Mouse (Mus musculus) embryonic facial prominence, embryonic 13.5 days (tissue): ENCODE data around the gene Atf6. TPM values are rescaled to one million over a fixed set of nuclear protein-coding genes. Genes with fewer than 3 reads are reported as not detected.

ENCODE experiments used
- ATAC-seq: fragments of 200-750 bp; cut with Nextera tagmentation; 2 replicates; pipeline ENCODE4 v1.8.0; 2017; ENCODE audit warnings: low read depth; ENCODE audit not compliant: insufficient number of reproducible peaks, insufficient read depth, low FRiP score, low TSS enrichment
- H3K27ac ChIP-seq: fragments of 300-500 bp; sonication (generic); 2 replicates; pipeline ENCODE4 v1.5.1; 2015; ENCODE audit warnings: moderate library complexity, mild to moderate bottlenecking, inconsistent platforms
- H3K27me3 ChIP-seq: fragments of 300-500 bp; sonication (generic); 2 replicates; pipeline ENCODE4 v1.6.1; 2015; ENCODE audit warnings: mild to moderate bottlenecking, inconsistent platforms
- H3K36me3 ChIP-seq: fragments of 300-500 bp; sonication (generic); 2 replicates; pipeline ENCODE4 v1.6.1; 2015; ENCODE audit warnings: mild to moderate bottlenecking, inconsistent platforms
- H3K4me1 ChIP-seq: fragments of 300-500 bp; sonication (generic); 2 replicates; pipeline ENCODE4 v1.6.1; 2015; ENCODE audit warnings: inconsistent platforms
- H3K4me2 ChIP-seq: fragments of 300-500 bp; sonication (generic); 2 replicates; pipeline ENCODE4 v1.6.1; 2015; ENCODE audit warnings: moderate library complexity, mild to moderate bottlenecking, inconsistent platforms
- H3K4me3 ChIP-seq: fragments of 300-500 bp; sonication (generic); 2 replicates; pipeline ENCODE4 v1.5.1; 2015; ENCODE audit warnings: mild to moderate bottlenecking, inconsistent platforms
- H3K9ac ChIP-seq: fragments of 300-500 bp; sonication (generic); 2 replicates; pipeline ENCODE4 v1.6.1; 2015; ENCODE audit warnings: mild to moderate bottlenecking, inconsistent platforms
- H3K9me3 ChIP-seq: fragments of 300-500 bp; sonication (generic); 2 replicates; pipeline ENCODE4 v1.6.1; 2016; ENCODE audit warnings: inconsistent platforms
- WGBS: fragments of 180-500 bp; shearing (Covaris S2); methylation state at CpG from one replicate; pipeline ENCODE4 v1.1.7; 2015; ENCODE audit warnings: mixed read lengths; 5-methylcytosine and 5-hydroxymethylcytosine counted together
- polyA plus RNA-seq: library from polyadenylated mRNA; unstranded; fragments of >200 nt; fragmentation: Nextera tagmentation; extraction: Ambion mirVana; gene quantifications from 2 replicates; pipeline ENCODE4 v1.2.1, GENCODE M21; 2015

Gene Atf6
- polyA plus RNA-seq, 1 experiment from 2014 or later, result 7.3 TPM

GRCm38 (mm10) chr1:170700496-170701027 lies 167.0 kb downstream of the Atf6 start:
- Histone ChIP-seq H3K9ac (no peak overlapping the region), H3K4me1 (peaks cover 18% of the 10 kb centered on the region), H3K36me3 (no peaks in the 10 kb centered on the region), H3K27ac (peak overlapping the region; percentile 44; the same call in 1 of the 2 replicates), H3K9me3 (no peaks in the 10 kb centered on the region), H3K4me2 (no peak overlapping the region), H3K4me3 (no peak overlapping the region), H3K27me3 (no peaks in the 10 kb centered on the region)
- no peak for ATAC-seq
- WGBS, result 65% methylated on average over 3 of the region's 3 CpGs

DNA sequence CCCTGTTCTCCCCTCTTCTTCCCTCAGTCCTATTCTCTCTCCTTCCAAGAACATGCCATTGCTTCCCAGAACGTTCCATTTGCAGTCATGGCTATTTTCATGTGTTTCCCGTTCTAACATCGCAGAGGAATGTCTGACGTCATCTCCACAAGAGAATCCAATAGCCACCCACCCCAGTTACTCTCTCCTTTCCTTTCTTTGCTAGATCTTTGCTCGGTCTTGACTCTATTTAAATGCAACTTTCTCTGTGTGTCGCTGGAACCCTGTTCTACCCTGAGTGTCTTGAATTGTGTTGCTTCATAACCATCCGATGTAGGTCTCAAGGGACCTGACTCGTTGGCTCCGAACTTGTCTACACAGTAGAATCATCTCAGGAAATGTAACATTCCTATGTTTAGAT lies 168.0 kb downstream of the Atf6 start:
- Histone ChIP-seq H3K27me3 (no peaks in the 10 kb centered on the region), H3K4me3 (no peak overlapping the region), H3K4me2 (no peak overlapping the region), H3K9ac (no peak overlapping the region), H3K4me1 (peaks cover 21% of the 10 kb centered on the region), H3K9me3 (no peaks in the 10 kb centered on the region), H3K27ac (no peak overlapping the region), H3K36me3 (no peaks in the 10 kb centered on the region)
- ATAC-seq, result no peak
- 69% methylated on average over 9 of the region's 9 CpGs for WGBS

- Histone ChIP-seq H3K27ac (no peak overlapping the region), H3K9ac (no peak overlapping the region), H3K4me2 (no peak overlapping the region), H3K27me3 (no peaks in the 10 kb centered on the region), H3K36me3 (no peaks in the 10 kb centered on the region), H3K4me3 (no peak overlapping the region), H3K9me3 (no peaks in the 10 kb centered on the region), H3K4me1 (peaks cover 21% of the 10 kb centered on the region)
- ATAC-seq, result no peak
- 86% methylated on average over 3 of the region's 3 CpGs for whole genome bisulfite sequencing
Measured at GRCm38 (mm10) chr1:170698771-170699170, 168.8 kb downstream of the Atf6 start.

DNA sequence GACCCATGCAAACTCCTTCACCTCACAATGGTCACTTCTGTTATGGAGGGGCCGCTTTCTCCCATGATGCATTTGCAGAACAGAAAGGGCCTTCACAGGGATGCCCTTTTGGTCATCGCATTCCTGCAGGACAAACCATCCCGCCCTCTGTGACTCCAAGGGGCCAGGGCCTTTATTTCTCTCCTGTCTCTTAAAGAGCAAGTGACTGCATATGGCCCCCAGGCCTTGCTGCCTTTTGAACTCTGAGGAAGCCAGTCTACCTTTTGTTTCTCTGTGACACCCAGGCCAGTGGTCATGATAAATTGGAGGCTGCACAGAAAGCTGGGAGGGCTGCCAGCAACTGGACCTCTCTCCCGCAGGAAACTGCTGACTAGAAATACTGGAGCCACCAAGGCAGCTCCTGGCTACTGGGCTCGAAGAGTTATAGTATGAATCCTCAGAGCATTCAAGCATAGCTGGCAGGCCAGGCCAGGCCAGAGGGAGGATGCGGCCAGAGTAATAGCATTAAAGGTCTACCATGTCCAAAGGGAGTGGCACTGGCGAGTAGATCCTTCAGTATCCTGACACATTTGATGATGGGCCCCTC lies 169.7 kb downstream of the Atf6 start:
- Histone ChIP-seq H3K4me1 (peaks cover 21% of the 10 kb centered on the region), H3K9me3 (no peaks in the 10 kb centered on the region), H3K36me3 (no peaks in the 10 kb centered on the region), H3K4me2 (no peak overlapping the region), H3K27ac (no peak overlapping the region), H3K27me3 (no peaks in the 10 kb centered on the region), H3K9ac (no peak overlapping the region), H3K4me3 (no peak overlapping the region)
- 78% methylated on average over 7 of the region's 7 CpGs for whole genome bisulfite sequencing
- no peak for ATAC-seq

- Histone ChIP-seq H3K9me3 (no peaks in the 10 kb centered on the region), H3K4me2 (no peak overlapping the region), H3K36me3 (no peaks in the 10 kb centered on the region), H3K4me3 (no peak overlapping the region), H3K9ac (no peak overlapping the region), H3K4me1 (peaks cover 21% of the 10 kb centered on the region), H3K27ac (no peak overlapping the region), H3K27me3 (no peaks in the 10 kb centered on the region)
- WGBS, result 95% methylated on average over 8 of the region's 8 CpGs
- ATAC-seq, result no peak
Measured at GRCm38 (mm10) chr1:170696996-170697395, 170.6 kb downstream of the Atf6 start.

DNA sequence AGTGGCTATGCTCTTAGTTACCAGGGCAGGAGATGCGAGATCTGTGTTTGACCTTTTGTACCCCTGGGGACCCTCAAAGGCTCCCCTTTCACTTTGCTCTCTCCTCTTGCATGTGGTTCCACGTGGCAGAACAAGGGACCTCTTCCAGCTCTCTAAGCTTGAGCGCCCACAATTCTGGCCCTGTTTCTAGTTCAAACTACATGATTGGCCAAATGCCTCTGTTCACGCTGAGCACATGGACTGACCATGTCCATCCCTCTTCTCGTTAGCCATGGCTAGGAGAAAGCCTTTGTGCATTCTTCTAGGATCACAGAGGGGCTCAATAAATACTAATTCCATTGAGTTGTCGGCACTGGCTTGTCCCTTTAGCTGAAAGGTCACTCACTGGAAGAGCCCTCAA lies 172.2 kb downstream of the Atf6 start:
- H3K9me3 ChIP-seq, result no peaks in the 10 kb centered on the region
- H3K4me2 ChIP-seq, result no peak overlapping the region
- no peaks in the 10 kb centered on the region for H3K36me3 ChIP-seq
- WGBS, result 58% methylated on average over 6 of the region's 6 CpGs
- no peak overlapping the region for H3K9ac ChIP-seq
- no peak overlapping the region for H3K4me3 ChIP-seq
- H3K27ac ChIP-seq, result no peak overlapping the region
- H3K4me1 ChIP-seq, result peaks cover 7% of the 10 kb centered on the region
- ATAC-seq, result no peak
- no peaks in the 10 kb centered on the region for H3K27me3 ChIP-seq

GRCm38 (mm10) chr1:170694821-170695291 lies 172.7 kb downstream of the Atf6 start:
- no peak for ATAC-seq
- WGBS, result 57% methylated on average over 5 of the region's 5 CpGs

DNA sequence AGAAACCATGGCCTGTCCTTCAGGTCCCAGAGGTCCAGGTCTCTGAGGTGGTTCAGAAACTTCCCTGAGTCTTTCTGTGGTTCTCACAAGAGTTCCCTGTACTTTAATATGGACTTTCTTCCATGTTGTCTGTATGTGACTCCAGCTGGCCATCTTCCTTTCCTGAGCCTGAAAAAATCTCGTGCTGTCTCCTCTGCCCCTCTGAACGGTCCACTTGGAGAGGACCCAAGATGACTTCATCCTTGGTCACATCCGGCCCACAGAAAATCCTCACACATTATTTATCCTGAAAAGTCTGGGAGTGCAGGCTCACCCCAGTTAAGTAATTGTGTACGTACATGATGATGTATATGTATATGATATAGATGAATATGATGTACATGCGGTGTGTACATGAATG lies 176.3 kb downstream of the Atf6 start:
- Histone ChIP-seq H3K4me1 (peaks cover 3% of the 10 kb centered on the region; the same call in 1 of the 2 replicates), H3K36me3 (no peaks in the 10 kb centered on the region), H3K4me3 (no peak overlapping the region), H3K9ac (no peak overlapping the region), H3K4me2 (no peak overlapping the region), H3K27me3 (no peaks in the 10 kb centered on the region), H3K27ac (no peak overlapping the region), H3K9me3 (no peaks in the 10 kb centered on the region)
- 94% methylated on average over 5 of the region's 5 CpGs for WGBS
- ATAC-seq, result no peak

More at GRCm38 (mm10) chr1:170694821-170695291, 172.7 kb downstream of the Atf6 start:
- no peak overlapping the region for H3K9ac ChIP-seq
- H3K36me3 ChIP-seq, result no peaks in the 10 kb centered on the region
- no peaks in the 10 kb centered on the region for H3K9me3 ChIP-seq
- H3K27me3 ChIP-seq, result no peaks in the 10 kb centered on the region
- no peak overlapping the region for H3K4me3 ChIP-seq
- peaks cover 7% of the 10 kb centered on the region for H3K4me1 ChIP-seq
- no peak overlapping the region for H3K4me2 ChIP-seq
- no peak overlapping the region for H3K27ac ChIP-seq

GRCm38 (mm10) chr1:170689773-170690172 lies 177.8 kb downstream of the Atf6 start:
- H3K36me3 ChIP-seq, result no peaks in the 10 kb centered on the region
- H3K4me3 ChIP-seq, result no peak overlapping the region
- H3K4me1 ChIP-seq, result no peaks in the 10 kb centered on the region
- WGBS, result 93% methylated on average over 8 of the region's 8 CpGs
- no peaks in the 10 kb centered on the region for H3K9me3 ChIP-seq
- no peak overlapping the region for H3K9ac ChIP-seq
- no peak for ATAC-seq
- H3K4me2 ChIP-seq, result no peak overlapping the region
- H3K27me3 ChIP-seq, result no peaks in the 10 kb centered on the region
- H3K27ac ChIP-seq, result no peak overlapping the region

- H3K9me3 ChIP-seq, result no peaks in the 10 kb centered on the region
- H3K4me1 ChIP-seq, result no peaks in the 10 kb centered on the region
- ATAC-seq, result no peak
- no peak overlapping the region for H3K9ac ChIP-seq
- H3K27ac ChIP-seq, result no peak overlapping the region
- no peak overlapping the region for H3K4me2 ChIP-seq
- WGBS, result 83% methylated on average over 6 of the region's 6 CpGs
- peaks cover 14% of the 10 kb centered on the region for H3K36me3 ChIP-seq
- no peaks in the 10 kb centered on the region for H3K27me3 ChIP-seq
- no peak overlapping the region for H3K4me3 ChIP-seq
Measured at GRCm38 (mm10) chr1:170683863-170684262, 183.7 kb downstream of the Atf6 start.

GRCm38 (mm10) chr1:170679624-170680023 lies 187.9 kb downstream of the Atf6 start:
- Histone ChIP-seq H3K27me3 (no peaks in the 10 kb centered on the region), H3K9ac (no peak overlapping the region), H3K4me1 (no peaks in the 10 kb centered on the region), H3K4me2 (no peak overlapping the region), H3K4me3 (no peak overlapping the region), H3K36me3 (peaks cover 14% of the 10 kb centered on the region), H3K9me3 (no peaks in the 10 kb centered on the region), H3K27ac (no peak overlapping the region)
- no peak for ATAC-seq
- WGBS, result 84% methylated on average over 2 of the region's 2 CpGs

DNA sequence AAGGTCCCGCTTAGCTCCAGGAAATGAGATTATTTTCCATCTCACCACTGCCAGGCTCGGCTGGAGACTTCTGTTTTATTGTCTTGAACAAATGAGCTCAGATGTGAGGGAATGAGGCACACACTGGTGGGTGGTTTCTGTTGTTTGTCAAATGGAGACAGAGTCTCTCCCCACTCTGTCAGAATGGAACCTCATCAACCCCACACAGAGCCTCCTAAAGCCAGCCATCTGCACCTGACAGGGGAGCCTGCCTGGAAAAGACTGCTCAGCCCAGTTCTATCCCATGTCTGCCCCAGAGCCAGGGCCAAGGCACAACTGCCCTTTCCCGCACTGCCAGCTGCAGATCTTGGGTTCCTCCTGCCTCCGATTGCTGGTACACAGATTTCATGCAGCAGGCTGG lies 188.7 kb downstream of the Atf6 start:
- WGBS, result 74% methylated on average over 4 of the region's 4 CpGs

More for the DNA sequence above, 188.7 kb downstream of the Atf6 start:
- no peaks in the 10 kb centered on the region for H3K4me1 ChIP-seq
- H3K36me3 ChIP-seq, result peaks cover 14% of the 10 kb centered on the region
- no peak for ATAC-seq
- no peaks in the 10 kb centered on the region for H3K27me3 ChIP-seq
- H3K9me3 ChIP-seq, result no peaks in the 10 kb centered on the region
- H3K4me3 ChIP-seq, result no peak overlapping the region
- no peak overlapping the region for H3K27ac ChIP-seq
- H3K4me2 ChIP-seq, result no peak overlapping the region
- H3K9ac ChIP-seq, result no peak overlapping the region
